Mouse (Mus musculus) kidney, postnatal 0 days (tissue): ENCODE data around the gene Cdc14a. TPM values are rescaled to one million over a fixed set of nuclear protein-coding genes. Genes with fewer than 3 reads are reported as not detected.
A peak's percentile ranks its signal among the peaks of the same experiment; 100 is the strongest.

Experiments
- ATAC-seq: fragments of 200-750 bp; cut with Nextera tagmentation; replicated peaks from 2 replicates; pipeline ENCODE4 v1.8.0; 2017; ENCODE audit warnings: low read depth, moderate number of reproducible peaks, moderate TSS enrichment, moderate library complexity; ENCODE audit not compliant: low FRiP score
- DNase-seq: peaks from one replicate; pipeline ENCODE4 v3.0.0-alpha.2; 2016; ENCODE audit warnings: low spot score
- H3K27ac ChIP-seq: fragments of 300-500 bp; sonication (generic); 2 replicates; pipeline ENCODE4 v1.5.1; 2014; ENCODE audit warnings: mild to moderate bottlenecking
- H3K27me3 ChIP-seq: fragments of 300-500 bp; sonication (generic); 2 replicates; pipeline ENCODE4 v1.6.1; 2014; ENCODE audit warnings: low read length, mixed read lengths; ENCODE audit not compliant: insufficient read depth
- H3K36me3 ChIP-seq: fragments of 300-500 bp; sonication (generic); 2 replicates; pipeline ENCODE4 v1.6.1; 2014; ENCODE audit warnings: low read length, mixed read lengths; ENCODE audit not compliant: insufficient read depth
- H3K4me1 ChIP-seq: fragments of 300-500 bp; sonication (generic); replicated peaks from 2 replicates; pipeline ENCODE4 v1.6.1; 2014; ENCODE audit warnings: antibody characterized with exemption, low read length, mixed read lengths; ENCODE audit not compliant: insufficient read depth
- H3K4me2 ChIP-seq: fragments of 300-500 bp; sonication (generic); 2 replicates; pipeline ENCODE4 v1.6.1; 2014; ENCODE audit warnings: mild to moderate bottlenecking, low read length, moderate library complexity, mixed read lengths
- H3K4me3 ChIP-seq: fragments of 300-500 bp; sonication (generic); replicated peaks from 2 replicates; pipeline ENCODE4 v1.5.1; 2014; ENCODE audit warnings: low read depth, low read length
- H3K9ac ChIP-seq: fragments of 300-500 bp; sonication (generic); 2 replicates; pipeline ENCODE4 v1.6.1; 2014; ENCODE audit warnings: low read depth, low read length
- H3K9me3 ChIP-seq: fragments of 300-500 bp; sonication (generic); replicated peaks from 2 replicates; pipeline ENCODE4 v1.6.1; 2016; ENCODE audit warnings: low read length, inconsistent platforms, mixed read lengths
- CTCF ChIP-seq: IDR thresholded peaks from 2 replicates; pipeline ENCODE4 v1.5.1; 2016; ENCODE audit warnings: antibody characterized with exemption, low read depth, mild to moderate bottlenecking, moderate library complexity
- WGBS: fragments of 180-500 bp; shearing (Covaris S2); extraction: QIAGEN DNeasy Blood & Tissue Kit; methylation state at CpG from one replicate; pipeline ENCODE4 v1.1.7; 2014; 5-methylcytosine and 5-hydroxymethylcytosine counted together
- polyA plus RNA-seq: library from polyadenylated mRNA; unstranded; fragments of >200 nt; fragmentation: Nextera tagmentation; extraction: Ambion mirVana; gene quantifications from 2 replicates; pipeline ENCODE4 v1.2.1, GENCODE M21; 2015

Cdc14a gene
- polyA plus RNA-seq, 1 experiment from 2014 or later: 12.9 TPM

GRCm38 (mm10) chr3:116329023-116329762, 94.6 kb downstream of the Cdc14a start:
- WGBS: 65% methylated on average over 18 of the region's 18 CpGs
- no peaks in the 10 kb centered on the region for H3K9me3 ChIP-seq
- H3K27me3 ChIP-seq: no peaks in the 10 kb centered on the region
- no peak for DNase-seq
- TF ChIP-seq CTCF: no peak
- H3K27ac ChIP-seq: no peak overlapping the region
- H3K4me2 ChIP-seq: no peak overlapping the region
- no peak overlapping the region for H3K9ac ChIP-seq
- ATAC-seq: peak; percentile 70
- H3K4me3 ChIP-seq: no peak overlapping the region
- H3K4me1 ChIP-seq: no peaks in the 10 kb centered on the region
- H3K36me3 ChIP-seq: 0 out of 2 replicates have a peak, but pooled peaks cover 5% of the 10 kb centered on the region

GRCm38 (mm10) chr3:116327616-116328004, 96.2 kb downstream of the Cdc14a start:
- Histone ChIP-seq H3K4me3 (no peak overlapping the region), H3K27me3 (no peaks in the 10 kb centered on the region), H3K9ac (no peak overlapping the region), H3K4me2 (0 out of 2 replicates have a peak overlapping the region, but pooled peaks have one; percentile 39), H3K4me1 (no peaks in the 10 kb centered on the region), H3K36me3 (0 out of 2 replicates have a peak, but pooled peaks cover 5% of the 10 kb centered on the region), H3K27ac (no peak overlapping the region), H3K9me3 (no peaks in the 10 kb centered on the region)
- DNase-seq (no peak), ATAC-seq (no peak)
- TF ChIP-seq CTCF: no peak
- WGBS: 52% methylated on average over 10 of the region's 10 CpGs

- no peak overlapping the region for H3K4me3 ChIP-seq
- DNase-seq (peak; percentile 91), ATAC-seq (peak; percentile 45; the same call in 1 of the 2 replicates)
- peak overlapping the region; percentile 39 for H3K4me2 ChIP-seq
- no peaks in the 10 kb centered on the region for H3K27me3 ChIP-seq
- peak; percentile 98 for TF ChIP-seq CTCF
- no peaks in the 10 kb centered on the region for H3K9me3 ChIP-seq
- H3K4me1 ChIP-seq: no peaks in the 10 kb centered on the region
- 0 out of 2 replicates have a peak, but pooled peaks cover 5% of the 10 kb centered on the region for H3K36me3 ChIP-seq
- 14% methylated on average over 23 of the region's 23 CpGs for WGBS
- H3K9ac ChIP-seq: no peak overlapping the region
- no peak overlapping the region for H3K27ac ChIP-seq
These were observed 96.7 kb downstream of the Cdc14a start for GRCm38 (mm10) chr3:116327001-116327615.

- WGBS: 69% methylated on average over 2 of the region's 2 CpGs
- DNase-seq: no peak
- H3K9ac ChIP-seq: no peak overlapping the region
- H3K4me2 ChIP-seq: no peak overlapping the region
- no peak for ATAC-seq
- H3K36me3 ChIP-seq: 0 out of 2 replicates have a peak, but pooled peaks cover 5% of the 10 kb centered on the region
- no peaks in the 10 kb centered on the region for H3K27me3 ChIP-seq
- TF ChIP-seq CTCF: no peak
- no peak overlapping the region for H3K27ac ChIP-seq
- no peak overlapping the region for H3K4me3 ChIP-seq
- no peaks in the 10 kb centered on the region for H3K9me3 ChIP-seq
- H3K4me1 ChIP-seq: no peaks in the 10 kb centered on the region
These were observed 98.3 kb downstream of the Cdc14a start for GRCm38 (mm10) chr3:116325501-116325900.

- TF ChIP-seq CTCF: no peak
- ATAC-seq: no peak
These were observed 104.1 kb downstream of the Cdc14a start for GRCm38 (mm10) chr3:116319696-116320095.

GRCm38 (mm10) chr3:116311838-116312237, 112.0 kb downstream of the Cdc14a start:
- H3K9ac ChIP-seq: no peak overlapping the region
- no peaks in the 10 kb centered on the region for H3K27me3 ChIP-seq
- DNase-seq: no peak
- H3K27ac ChIP-seq: no peak overlapping the region
- peaks cover 13% of the 10 kb centered on the region for H3K36me3 ChIP-seq
- H3K9me3 ChIP-seq: no peaks in the 10 kb centered on the region
- no peak overlapping the region for H3K4me3 ChIP-seq
- no peak for ATAC-seq
- 94% methylated on average over 4 of the region's 4 CpGs for WGBS
- TF ChIP-seq CTCF: no peak
- no peak overlapping the region for H3K4me2 ChIP-seq
- no peaks in the 10 kb centered on the region; the same call in 1 of the 2 replicates for H3K4me1 ChIP-seq

More at GRCm38 (mm10) chr3:116319696-116320095, 104.1 kb downstream of the Cdc14a start:
- DNase-seq: no peak
- Histone ChIP-seq H3K27ac (no peak overlapping the region), H3K9me3 (no peaks in the 10 kb centered on the region), H3K27me3 (no peaks in the 10 kb centered on the region), H3K9ac (no peak overlapping the region), H3K4me2 (no peak overlapping the region), H3K36me3 (peaks cover 3% of the 10 kb centered on the region; the same call in 1 of the 2 replicates), H3K4me3 (no peak overlapping the region), H3K4me1 (no peaks in the 10 kb centered on the region)
- WGBS: 94% methylated on average over 5 of the region's 5 CpGs
